Mouse (Mus musculus) limb, embryonic 14.5 days (tissue): ENCODE results near the gene Srp54a. TPM values are rescaled to one million over a fixed set of nuclear protein-coding genes. Genes with fewer than 3 reads are reported as not detected.
A peak's percentile ranks its signal among the peaks of the same experiment; 100 is the strongest.
"Not testable (repeated sequence)": the region's sequence is repeated elsewhere in the genome, so short reads cannot be mapped to it uniquely, and the experiment has no call there.

Experiments used
- ATAC-seq: fragments of 200-750 bp; cut with Nextera tagmentation; 2 replicates; pipeline ENCODE4 v1.8.0; 2017; ENCODE audit warnings: low read depth, moderate number of reproducible peaks, moderate TSS enrichment; ENCODE audit not compliant: low FRiP score
- DNase-seq: peaks from one replicate; pipeline ENCODE4 v3.0.0-alpha.2; 2015; ENCODE audit warnings: low spot score
- H3K27ac ChIP-seq: fragments of 300-500 bp; sonication (generic); replicated peaks from 2 replicates; pipeline ENCODE4 v1.5.1; 2014; ENCODE audit warnings: low read depth, mild to moderate bottlenecking, low read length, moderate library complexity, mixed read lengths
- H3K27me3 ChIP-seq: fragments of 300-500 bp; sonication (generic); 2 replicates; pipeline ENCODE4 v1.6.1; 2014; ENCODE audit warnings: low read length, mixed read lengths; ENCODE audit not compliant: control insufficient read depth, insufficient read depth
- H3K36me3 ChIP-seq: fragments of 300-500 bp; sonication (generic); 2 replicates; pipeline ENCODE4 v1.6.1; 2014; ENCODE audit warnings: mild to moderate bottlenecking, low read length, moderate library complexity, mixed read lengths; ENCODE audit not compliant: control insufficient read depth, insufficient read depth
- H3K4me1 ChIP-seq: fragments of 300-500 bp; sonication (generic); 2 replicates; pipeline ENCODE4 v1.6.1; 2014; ENCODE audit warnings: antibody characterized with exemption, low read length, mixed read lengths; ENCODE audit not compliant: control insufficient read depth, insufficient read depth
- H3K4me2 ChIP-seq: fragments of 300-500 bp; sonication (generic); replicated peaks from 2 replicates; pipeline ENCODE4 v1.6.1; 2014; ENCODE audit warnings: low read depth, mild to moderate bottlenecking, low read length, moderate library complexity; ENCODE audit not compliant: severe bottlenecking
- H3K4me3 ChIP-seq: fragments of 300-500 bp; sonication (generic); replicated peaks from 2 replicates; pipeline ENCODE4 v1.5.1; 2014; ENCODE audit warnings: low read length
- H3K9ac ChIP-seq: fragments of 300-500 bp; sonication (generic); 2 replicates; pipeline ENCODE4 v1.6.1; 2014; ENCODE audit warnings: mild to moderate bottlenecking, low read depth, low read length, moderate library complexity; ENCODE audit not compliant: severe bottlenecking
- H3K9me3 ChIP-seq: fragments of 300-500 bp; sonication (generic); 2 replicates; pipeline ENCODE4 v1.6.1; 2016; ENCODE audit warnings: low read length; ENCODE audit not compliant: control insufficient read depth
- POLR2A ChIP-seq: fragments of 200-500 bp; IDR thresholded peaks from 2 replicates; pipeline ENCODE4 v1.8.0; 2012; ENCODE audit warnings: inconsistent platforms, mild to moderate bottlenecking, moderate library complexity, borderline replicate concordance; ENCODE audit not compliant: insufficient read depth, insufficient read length; ENCODE audit errors: extremely low read depth
- WGBS: fragments of 180-500 bp; shearing (Covaris S2); extraction: QIAGEN DNeasy Blood & Tissue Kit; methylation state at CpG from one replicate; pipeline ENCODE4 v1.1.7; 2014; 5-methylcytosine and 5-hydroxymethylcytosine counted together
- polyA plus RNA-seq, 2 experiments: library from polyadenylated mRNA; depleted of rRNA in 1 of 2; stranded (reverse) in 1 of 2; unstranded in 1 of 2; fragments of >200 nt; fragmentation: Nextera tagmentation in 1 of 2; extraction: Ambion mirVana in 1 of 2; gene quantifications; 2 replicates each; pipeline versions ENCODE4 v1.2.1 to v1.2.3; 2012 to 2014

The Srp54a gene
- polyA plus RNA-seq, 2 experiments = 51.6 to 180 TPM

GRCm38 (mm10) chr12:55061006-55061405, 19.1 kb upstream of the Srp54a start:
- no peak overlapping the region for H3K4me3 ChIP-seq
- no peaks in the 10 kb centered on the region for H3K27me3 ChIP-seq
- H3K27ac ChIP-seq = no peak overlapping the region
- peaks cover 9% of the 10 kb centered on the region; the same call in 1 of the 2 replicates for H3K36me3 ChIP-seq
- H3K9ac ChIP-seq = no peak overlapping the region
- H3K4me2 ChIP-seq = no peak overlapping the region
- no peak for ATAC-seq
- H3K4me1 ChIP-seq = no peaks in the 10 kb centered on the region
- 61% methylated on average over 10 of the region's 10 CpGs for whole genome bisulfite sequencing
- TF ChIP-seq POLR2A = no peak
- H3K9me3 ChIP-seq = no peaks in the 10 kb centered on the region
- DNase-seq = peak; percentile 24

- 79% methylated on average over 1 of the region's 1 CpGs for WGBS
- Histone ChIP-seq H3K4me3 (no peak overlapping the region), H3K4me2 (no peak overlapping the region), H3K4me1 (no peaks in the 10 kb centered on the region), H3K9me3 (no peaks in the 10 kb centered on the region), H3K9ac (no peak overlapping the region), H3K36me3 (peaks cover 8% of the 10 kb centered on the region; the same call in 1 of the 2 replicates), H3K27me3 (no peaks in the 10 kb centered on the region), H3K27ac (no peak overlapping the region)
- TF ChIP-seq POLR2A = no peak
- no peak for DNase-seq
- ATAC-seq = no peak
These were observed 17.9 kb upstream of the Srp54a start for GRCm38 (mm10) chr12:55062141-55062540.

GRCm38 (mm10) chr12:55072495-55072894, 7.6 kb upstream of the Srp54a start:
- Histone ChIP-seq H3K9ac (no peak overlapping the region), H3K4me2 (no peak overlapping the region), H3K27ac (no peak overlapping the region), H3K36me3 (0 out of 2 replicates have a peak, but pooled peaks cover 2% of the 10 kb centered on the region), H3K4me3 (no peak overlapping the region), H3K4me1 (no peaks in the 10 kb centered on the region), H3K9me3 (no peaks in the 10 kb centered on the region), H3K27me3 (no peaks in the 10 kb centered on the region)
- 43% methylated on average over 4 of the region's 4 CpGs for WGBS
- no peak for ATAC-seq
- no peak for DNase-seq
- TF ChIP-seq POLR2A = no peak

- Histone ChIP-seq H3K4me3 (no peak overlapping the region), H3K27me3 (no peaks in the 10 kb centered on the region), H3K27ac (no peak overlapping the region), H3K4me1 (no peaks in the 10 kb centered on the region), H3K9ac (no peak overlapping the region), H3K9me3 (no peaks in the 10 kb centered on the region), H3K36me3 (0 out of 2 replicates have a peak, but pooled peaks cover 2% of the 10 kb centered on the region), H3K4me2 (no peak overlapping the region)
- 94% methylated on average over 7 of the region's 7 CpGs for WGBS
- ATAC-seq = no peak
- TF ChIP-seq POLR2A = no peak
- no peak for DNase-seq
These were observed 6.4 kb upstream of the Srp54a start for GRCm38 (mm10) chr12:55073686-55074085.

GRCm38 (mm10) chr12:55075296-55075695, 4.8 kb upstream of the Srp54a start:
- TF ChIP-seq POLR2A = no peak
- ATAC-seq = no peak
- no peak overlapping the region for H3K4me2 ChIP-seq
- H3K27me3 ChIP-seq = no peaks in the 10 kb centered on the region
- WGBS = 99% methylated on average over 2 of the region's 2 CpGs
- H3K27ac ChIP-seq = no peak overlapping the region
- no peak for DNase-seq
- H3K9ac ChIP-seq = no peak overlapping the region
- 0 out of 2 replicates have a peak, but pooled peaks cover 2% of the 10 kb centered on the region for H3K36me3 ChIP-seq
- no peaks in the 10 kb centered on the region for H3K9me3 ChIP-seq
- no peak overlapping the region for H3K4me3 ChIP-seq
- H3K4me1 ChIP-seq = no peaks in the 10 kb centered on the region

DNA sequence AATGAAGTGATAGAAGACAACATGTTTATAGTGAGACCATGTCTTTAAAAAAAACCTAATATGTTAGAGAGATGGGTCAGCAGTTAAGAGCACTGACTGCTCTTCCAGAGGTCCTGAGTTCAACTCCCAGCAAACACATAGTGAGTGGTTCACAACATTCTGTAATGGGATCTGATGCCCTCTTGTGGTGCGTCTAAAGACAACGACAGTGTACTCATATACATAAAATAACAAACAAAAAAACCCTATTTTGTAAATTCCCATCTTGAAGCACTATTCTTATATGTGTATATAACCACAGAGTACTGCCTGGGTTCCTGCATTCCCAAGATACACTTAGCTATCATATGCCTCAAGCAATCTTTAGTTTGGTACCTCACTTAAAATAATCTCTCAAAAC, 1.4 kb upstream of the Srp54a start:
- WGBS = 38% methylated on average over 2 of the region's 2 CpGs
- ATAC-seq = not testable (repeated sequence)

DNA sequence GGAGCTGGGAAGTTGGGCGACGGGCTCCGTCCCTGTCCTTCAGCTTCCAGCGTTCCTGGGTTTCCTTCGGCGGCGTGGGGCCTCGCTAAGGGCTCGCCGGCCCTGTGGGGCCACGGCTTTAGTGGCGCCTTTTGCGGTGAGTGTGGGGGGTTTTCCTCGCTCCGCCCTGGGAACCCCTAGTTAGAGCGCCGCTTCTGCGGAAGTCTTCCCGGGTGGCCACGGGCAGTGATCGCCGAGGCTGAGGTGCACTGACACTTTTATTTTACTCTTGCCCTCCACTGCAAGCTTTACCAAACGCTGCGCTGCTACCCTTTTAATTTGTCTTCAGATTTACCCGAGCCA, 510 bp downstream of the Srp54a start:
- not testable (repeated sequence) for DNase-seq, H3K36me3 ChIP-seq, H3K9me3 ChIP-seq, H3K4me1 ChIP-seq, H3K27me3 ChIP-seq
- peak; percentile 47 for ATAC-seq
- peak overlapping the region; percentile 53 for H3K4me3 ChIP-seq
- under 1% methylated on average over 25 of the region's 25 CpGs for WGBS
- H3K4me2 ChIP-seq = peak overlapping the region; percentile 38; the same call in 1 of the 2 replicates
- H3K27ac ChIP-seq = peak overlapping the region; percentile 78
- H3K9ac ChIP-seq = peak overlapping the region; percentile 66

More for the DNA sequence above, 1.4 kb upstream of the Srp54a start:
- H3K4me2 ChIP-seq, H3K4me3 ChIP-seq, H3K36me3 ChIP-seq, DNase-seq, H3K27ac ChIP-seq, H3K9me3 ChIP-seq, H3K4me1 ChIP-seq, H3K27me3 ChIP-seq, H3K9ac ChIP-seq: not testable (repeated sequence)

DNA sequence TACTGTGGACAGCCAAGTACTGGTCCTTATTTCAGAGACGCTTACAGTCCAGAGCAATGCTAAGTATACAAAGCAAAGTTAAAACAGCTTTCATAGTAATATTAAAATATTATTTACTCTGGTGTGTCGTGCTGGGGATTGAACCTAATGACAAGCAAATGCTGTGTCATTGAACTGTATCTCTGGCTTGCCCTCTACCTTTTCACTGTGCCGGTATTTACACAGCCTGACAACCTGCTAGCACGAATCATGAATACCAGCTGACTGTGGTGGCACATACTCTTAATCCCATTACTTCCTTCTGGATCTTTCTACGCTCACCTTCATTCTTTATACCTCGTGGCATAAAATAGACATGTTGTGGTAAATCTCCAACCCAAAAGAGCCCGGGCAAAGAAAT, 12.1 kb downstream of the Srp54a start:
- no CpG with 5 or more reads among the region's 7 CpGs for whole genome bisulfite sequencing
- not testable (repeated sequence) for H3K27ac ChIP-seq, H3K4me3 ChIP-seq, H3K4me1 ChIP-seq, H3K36me3 ChIP-seq, H3K9ac ChIP-seq, H3K4me2 ChIP-seq, ATAC-seq, H3K27me3 ChIP-seq, DNase-seq, H3K9me3 ChIP-seq
